Mouse (Mus musculus) ES-E14 (cell line): ENCODE measurements around the gene Slc6a1.

ENCODE experiments used
- CHD2 ChIP-seq: IDR thresholded peaks from 2 replicates; pipeline ENCODE4 v1.6.1; 2014; ENCODE audit warnings: mild to moderate bottlenecking, low read depth, low read length, inconsistent platforms
- HCFC1 ChIP-seq: IDR thresholded peaks from 2 replicates; pipeline ENCODE4 v1.6.1; 2012; ENCODE audit warnings: low read length, inconsistent platforms, borderline replicate concordance; ENCODE audit not compliant: insufficient read depth
- MAFK ChIP-seq: IDR thresholded peaks from 2 replicates; pipeline ENCODE4 v1.6.1; 2014; ENCODE audit warnings: mild to moderate bottlenecking, low read depth, low read length, inconsistent platforms; ENCODE audit not compliant: insufficient read depth
- ZC3H11A ChIP-seq: IDR thresholded peaks from 2 replicates; pipeline ENCODE4 v1.6.1; 2012; ENCODE audit warnings: low read depth, mild to moderate bottlenecking, inconsistent platforms, low read length, borderline replicate concordance

- TF ChIP-seq CHD2 = no peak
- no peak for TF ChIP-seq ZC3H11A
- TF ChIP-seq HCFC1 = no peak
- no peak for TF ChIP-seq MAFK
These were observed 82.3 kb downstream of the Slc6a1 start for GRCm38 (mm10) chr6:114364734-114365133.
